Mouse (Mus musculus) neural tube, embryonic 13.5 days (tissue): ENCODE measurements at regions not wholly inside any gene's neighbourhood (a gene's known extent, or its start where the extent isn't known, plus 50 kb on each side); places are given as distances from the start of the nearest gene placed in this dataset.

Experiments
- ATAC-seq: fragments of 200-750 bp; cut with Nextera tagmentation; 2 replicates; pipeline ENCODE4 v1.8.0; 2017; ENCODE audit warnings: low read depth, mild to moderate bottlenecking, moderate TSS enrichment, moderate library complexity
- H3K27ac ChIP-seq: fragments of 300-500 bp; sonication (generic); replicated peaks from 2 replicates; pipeline ENCODE4 v1.5.1; 2015; ENCODE audit warnings: moderate library complexity, mild to moderate bottlenecking, inconsistent platforms
- H3K27me3 ChIP-seq: fragments of 300-500 bp; sonication (generic); 2 replicates; pipeline ENCODE4 v1.6.1; 2015; ENCODE audit warnings: mild to moderate bottlenecking, inconsistent platforms
- H3K36me3 ChIP-seq: fragments of 300-500 bp; sonication (generic); 2 replicates; pipeline ENCODE4 v1.6.1; 2015; ENCODE audit warnings: mild to moderate bottlenecking, inconsistent platforms
- H3K4me1 ChIP-seq: fragments of 300-500 bp; sonication (generic); replicated peaks from 2 replicates; pipeline ENCODE4 v1.6.1; 2015; ENCODE audit warnings: inconsistent platforms
- H3K4me2 ChIP-seq: fragments of 300-500 bp; sonication (generic); 2 replicates; pipeline ENCODE4 v1.6.1; 2015; ENCODE audit warnings: inconsistent platforms, mild to moderate bottlenecking, moderate library complexity
- H3K4me3 ChIP-seq: fragments of 300-500 bp; sonication (generic); 2 replicates; pipeline ENCODE4 v1.5.1; 2015; ENCODE audit warnings: mild to moderate bottlenecking, inconsistent platforms
- H3K9ac ChIP-seq: fragments of 300-500 bp; sonication (generic); 2 replicates; pipeline ENCODE4 v1.6.1; 2015; ENCODE audit warnings: moderate library complexity, mild to moderate bottlenecking, inconsistent platforms
- H3K9me3 ChIP-seq: fragments of 300-500 bp; sonication (generic); 2 replicates; pipeline ENCODE4 v1.6.1; 2016; ENCODE audit warnings: inconsistent platforms
- WGBS: fragments of 180-500 bp; shearing (Covaris S2); methylation state at CpG from one replicate; pipeline ENCODE4 v1.1.7; 2015; 5-methylcytosine and 5-hydroxymethylcytosine counted together

DNA sequence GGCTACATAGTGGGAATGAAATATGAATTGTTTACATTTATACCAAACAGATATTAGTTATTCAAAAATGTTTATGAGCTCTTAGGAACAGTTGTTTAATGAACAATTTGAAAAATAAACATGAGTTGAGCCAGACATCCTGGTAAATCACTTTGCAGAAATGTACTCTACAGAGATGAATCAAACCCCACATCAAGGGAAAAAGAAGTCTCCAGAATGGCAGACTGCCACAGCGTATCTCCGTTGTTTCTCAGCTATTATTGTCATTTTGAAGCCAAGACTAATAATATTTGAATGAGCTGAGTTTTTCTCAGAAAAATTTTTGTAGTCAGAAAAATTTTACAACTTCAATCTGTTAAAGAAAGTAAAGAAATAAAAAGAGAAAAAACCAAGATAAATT is 1253.1 kb downstream of the Pcdh18 start:
- no peaks in the 10 kb centered on the region for H3K27me3 ChIP-seq
- no peaks in the 10 kb centered on the region for H3K4me1 ChIP-seq
- H3K27ac ChIP-seq, result no peak overlapping the region
- no peak overlapping the region for H3K4me2 ChIP-seq
- no peaks in the 10 kb centered on the region for H3K9me3 ChIP-seq
- no peaks in the 10 kb centered on the region for H3K36me3 ChIP-seq
- no peak for ATAC-seq
- H3K9ac ChIP-seq, result no peak overlapping the region
- WGBS, result 94% methylated on average over 2 of the region's 2 CpGs
- no peak overlapping the region for H3K4me3 ChIP-seq

DNA sequence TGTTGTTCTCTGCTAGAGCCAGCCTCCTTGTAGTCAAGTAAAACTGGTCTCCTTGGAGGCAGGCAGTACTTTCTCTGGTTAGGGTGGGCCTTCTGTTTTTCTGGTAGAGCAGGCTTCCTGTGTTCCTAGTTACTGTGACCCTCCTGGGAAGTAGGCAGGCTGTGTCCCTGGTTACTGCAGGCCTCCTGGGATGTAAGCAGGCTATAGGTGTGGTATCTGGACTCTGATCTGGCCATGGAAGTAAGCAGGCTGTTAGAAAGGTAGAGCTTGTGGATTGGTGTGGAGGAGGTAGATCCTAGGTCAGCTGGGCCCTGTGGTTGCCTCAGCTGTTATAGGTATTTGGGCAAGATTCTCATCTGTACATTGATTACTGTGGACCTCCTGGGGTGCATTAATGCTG is 1292.4 kb downstream of the Pcdh18 start:
- H3K27me3 ChIP-seq, result no peaks in the 10 kb centered on the region
- H3K4me1 ChIP-seq, result no peaks in the 10 kb centered on the region
- H3K4me2 ChIP-seq, result no peak overlapping the region
- no peak overlapping the region for H3K9ac ChIP-seq
- no peaks in the 10 kb centered on the region for H3K36me3 ChIP-seq
- no peak overlapping the region for H3K4me3 ChIP-seq
- no peaks in the 10 kb centered on the region for H3K9me3 ChIP-seq
- ATAC-seq, result no peak
- no peak overlapping the region for H3K27ac ChIP-seq

DNA sequence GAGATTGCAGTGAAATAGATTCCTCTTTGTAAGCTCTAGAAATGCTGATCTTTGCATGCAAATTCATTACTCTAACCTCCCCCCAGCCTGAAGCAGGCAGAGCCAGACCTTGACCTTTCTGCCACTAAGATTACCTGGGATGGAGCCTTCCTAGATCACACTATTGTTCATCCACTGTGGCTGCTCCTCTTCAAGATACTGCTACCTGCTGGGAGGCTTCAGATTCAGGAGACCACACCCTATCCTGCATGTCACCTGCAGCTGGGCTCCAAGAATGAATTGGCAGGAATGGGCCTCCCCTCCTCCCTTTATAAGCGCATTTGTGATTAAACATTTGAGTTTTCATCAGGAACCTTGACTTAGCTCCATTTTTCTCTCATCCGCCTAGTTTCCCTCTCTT is 1315.2 kb downstream of the Pcdh18 start:
- Histone ChIP-seq H3K4me1 (no peaks in the 10 kb centered on the region), H3K4me2 (no peak overlapping the region), H3K9me3 (no peaks in the 10 kb centered on the region), H3K9ac (no peak overlapping the region), H3K4me3 (no peak overlapping the region), H3K27me3 (no peaks in the 10 kb centered on the region), H3K36me3 (no peaks in the 10 kb centered on the region), H3K27ac (no peak overlapping the region)
- ATAC-seq, result no peak
- WGBS, result 90% methylated on average over 2 of the region's 2 CpGs

DNA sequence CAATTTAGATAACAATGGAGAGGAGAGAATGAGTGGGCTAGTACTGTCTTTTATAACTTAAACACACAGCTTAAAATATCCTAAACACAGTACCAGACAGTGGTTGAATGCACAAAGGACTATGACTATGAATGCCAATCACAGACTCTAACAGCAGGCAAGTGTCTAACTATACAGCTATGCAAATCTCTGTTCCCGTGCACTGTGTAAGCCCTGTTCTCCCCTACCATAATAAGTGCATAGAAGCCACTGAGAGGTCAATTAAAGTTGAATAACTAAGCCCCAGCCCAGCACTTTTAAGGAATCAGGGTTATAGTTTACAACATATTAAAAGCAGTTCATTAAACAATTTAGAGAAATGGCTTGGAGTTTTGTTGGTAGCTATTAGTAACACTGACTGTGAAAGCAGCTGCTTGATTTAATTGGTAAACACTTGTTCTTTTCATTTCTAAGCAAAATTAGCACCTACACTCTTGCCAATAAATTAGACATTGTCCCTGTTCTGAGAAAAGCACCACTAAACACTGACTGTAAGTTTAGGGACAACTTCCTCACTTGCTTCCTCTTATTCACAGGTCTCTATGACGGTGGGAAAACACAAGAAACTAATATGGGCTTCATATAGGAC is 1327.6 kb downstream of the Pcdh18 start:
- no peak overlapping the region for H3K27ac ChIP-seq
- ATAC-seq, result no peak
- H3K9me3 ChIP-seq, result no peaks in the 10 kb centered on the region
- no peaks in the 10 kb centered on the region for H3K4me1 ChIP-seq
- WGBS, result 43% methylated on average over 2 of the region's 2 CpGs
- H3K4me3 ChIP-seq, result no peak overlapping the region
- H3K27me3 ChIP-seq, result no peaks in the 10 kb centered on the region
- H3K4me2 ChIP-seq, result no peak overlapping the region
- H3K9ac ChIP-seq, result no peak overlapping the region
- no peaks in the 10 kb centered on the region for H3K36me3 ChIP-seq

DNA sequence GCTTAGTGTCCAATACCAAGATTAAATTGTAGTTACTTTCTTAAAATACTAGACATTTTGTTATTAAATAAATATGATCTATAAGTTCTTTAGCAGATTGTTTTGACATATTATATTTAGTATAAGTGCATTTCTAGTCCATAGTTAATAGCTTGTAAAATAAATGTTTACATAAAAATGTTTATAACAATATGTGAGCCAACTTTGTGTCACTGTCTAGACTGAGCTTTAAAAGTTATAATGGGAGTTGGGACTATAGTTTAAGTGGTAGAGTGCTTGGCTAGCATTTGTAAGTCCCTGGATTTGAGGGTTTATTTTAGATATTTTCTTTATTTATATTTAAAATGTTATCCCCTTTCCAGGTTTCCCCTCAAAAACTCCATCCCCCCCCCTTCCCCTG is 1367.3 kb downstream of the Pcdh18 start:
- Histone ChIP-seq H3K9me3 (no peaks in the 10 kb centered on the region), H3K4me3 (no peak overlapping the region), H3K4me1 (no peaks in the 10 kb centered on the region), H3K4me2 (no peak overlapping the region), H3K36me3 (no peaks in the 10 kb centered on the region), H3K27ac (no peak overlapping the region), H3K27me3 (no peaks in the 10 kb centered on the region), H3K9ac (no peak overlapping the region)
- no peak for ATAC-seq
